Mouse (Mus musculus) neutrophil, adult 5-6 weeks (primary cell): ENCODE data around the gene Fam207a. TPM values are rescaled to one million over a fixed set of nuclear protein-coding genes. Genes with fewer than 3 reads are reported as not detected.

ENCODE experiments used
- total RNA-seq: library from RNA; stranded (forward); fragments of 200-1000 nt; gene quantifications from 2 replicates; pipeline ENCODE4 v1.2.3, GENCODE M21; 2017

Gene Fam207a
- total RNA-seq, 1 experiment from 2014 or later: 23.3 TPM

Other genes with a start within 250 kb of the Fam207a start
- gene Adarb1, start 97.5 kb downstream of the Fam207a start, total RNA-seq: 0.35 and 0.74 TPM in 2 replicates
- gene Itgb2, start 14.5 kb upstream of the Fam207a start, total RNA-seq: 452 and 473 TPM in 2 replicates
- 78.7 and 87.5 TPM in 2 replicates for gene Pttg1ip, start 65.9 kb upstream of the Fam207a start, total RNA-seq
- 32.6 and 52.2 TPM in 2 replicates for gene Sumo3, start 90.3 kb upstream of the Fam207a start, total RNA-seq
- gene Gm49325, start 90.4 kb upstream of the Fam207a start, total RNA-seq: not detected in 2 replicates
- gene Ube2g2, start 106.5 kb upstream of the Fam207a start, total RNA-seq: 21.9 and 23.3 TPM in 2 replicates
- gene Tspear, start 170.8 kb upstream of the Fam207a start, total RNA-seq: not detected in 2 replicates
- gene Gm19402, start 175.0 kb upstream of the Fam207a start, total RNA-seq: not detected in 2 replicates
- not detected in 2 replicates for gene Gm9508, start 181.4 kb upstream of the Fam207a start, total RNA-seq
- gene Gm10272, start 190.8 kb upstream of the Fam207a start, total RNA-seq: not detected in 2 replicates
- not detected in 2 replicates for gene Gm10024, start 195.7 kb upstream of the Fam207a start, total RNA-seq
- gene Gm10142, start 200.0 kb upstream of the Fam207a start, total RNA-seq: not detected in 2 replicates
- not detected in 2 replicates for gene Krtap12-1, start 204.8 kb upstream of the Fam207a start, total RNA-seq
- not detected in 2 replicates for gene Gm10100, start 210.7 kb upstream of the Fam207a start, total RNA-seq
- gene Gm18596, start 226.9 kb upstream of the Fam207a start, total RNA-seq: not detected in 2 replicates
- not detected in 2 replicates for gene Gm9736, start 235.6 kb upstream of the Fam207a start, total RNA-seq
- not detected in 2 replicates for gene Gm3233, start 243.9 kb upstream of the Fam207a start, total RNA-seq